Mouse (Mus musculus): ENCODE data around the gene Zcchc4. TPM values are rescaled to one million over a fixed set of nuclear protein-coding genes. Genes with fewer than 3 reads are reported as not detected.
A peak's percentile ranks its signal among the peaks of the same experiment; 100 is the strongest.

Zcchc4 gene
- polyA plus RNA-seq, 1 experiment from 2014 or later: 14.1 TPM

- Histone ChIP-seq H3K36me3 (ENCODE audit: control insufficient read depth, insufficient read depth, low read length) (peaks cover 4% of the 10 kb centered on the region; the same call in 1 of the 2 replicates), H3K4me3 (ENCODE audit: low read length) (no peak overlapping the region), H3K4me2 (ENCODE audit: low read depth, low read length) (peak overlapping the region; percentile 35; the same call in 1 of the 2 replicates), H3K4me1 (replicated peaks; ENCODE audit: control insufficient read depth, insufficient read depth, low read length) (no peaks in the 10 kb centered on the region), H3K9ac (ENCODE audit: low read length) (no peak overlapping the region), H3K9me3 (ENCODE audit: control insufficient read depth, low read length) (no peaks in the 10 kb centered on the region), H3K27me3 (ENCODE audit: control insufficient read depth, insufficient read depth, low read depth, low read length) (no peaks in the 10 kb centered on the region), H3K27ac (ENCODE audit: low read length) (no peak overlapping the region)
- ATAC-seq (ENCODE audit: low read depth): no peak
- 74% methylated on average over 2 of the region's 2 CpGs for WGBS
Measured at GRCm38 (mm10) chr5:52783957-52784356, 8.7 kb downstream of the Zcchc4 start.

DNA sequence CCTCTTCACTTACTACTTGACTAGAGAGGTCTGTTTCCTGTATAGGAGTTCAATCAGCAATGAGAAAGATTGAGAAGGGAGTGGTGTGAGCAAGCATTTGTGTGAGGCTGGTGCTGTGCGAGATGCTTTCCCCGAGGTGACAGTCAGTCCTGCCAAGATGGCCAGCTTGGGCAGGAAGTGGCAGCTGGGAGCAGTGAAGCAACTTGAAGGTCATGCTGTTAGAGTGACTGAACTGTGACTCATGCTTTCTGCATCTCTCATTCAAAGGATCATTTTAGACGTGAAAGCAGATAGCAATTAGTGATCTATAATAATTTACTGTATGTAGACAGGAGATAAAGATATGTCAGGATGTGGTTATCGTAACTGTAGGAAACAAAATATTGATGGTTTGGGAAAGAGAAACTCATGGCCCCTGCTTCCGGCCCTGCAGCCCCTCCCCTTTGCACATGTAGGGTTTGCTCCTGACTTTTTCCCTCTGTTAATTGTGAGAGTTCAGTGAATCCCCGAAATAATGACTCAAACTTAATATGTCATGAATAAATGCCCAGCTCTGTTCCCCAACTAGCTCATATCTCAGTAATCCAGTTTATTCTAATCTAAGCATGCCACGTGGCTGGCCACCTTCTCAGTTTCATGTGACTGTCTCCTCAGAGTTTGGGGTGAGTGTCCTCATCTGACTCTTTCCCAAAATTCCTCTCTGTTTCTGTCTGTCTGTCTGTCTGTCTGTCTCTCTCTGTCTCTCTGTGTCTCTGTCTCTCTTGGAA lies 11.5 kb downstream of the Zcchc4 start:
- Histone ChIP-seq H3K9ac (ENCODE audit: low read length) (no peak overlapping the region), H3K4me2 (ENCODE audit: low read depth, low read length) (no peak overlapping the region), H3K27me3 (ENCODE audit: control insufficient read depth, insufficient read depth, low read depth, low read length) (no peaks in the 10 kb centered on the region), H3K4me1 (replicated peaks; ENCODE audit: control insufficient read depth, insufficient read depth, low read length) (no peaks in the 10 kb centered on the region), H3K36me3 (ENCODE audit: control insufficient read depth, insufficient read depth, low read length) (peaks cover 4% of the 10 kb centered on the region; the same call in 1 of the 2 replicates), H3K4me3 (ENCODE audit: low read length) (no peak overlapping the region), H3K27ac (ENCODE audit: low read length) (no peak overlapping the region), H3K9me3 (ENCODE audit: control insufficient read depth, low read length) (no peaks in the 10 kb centered on the region)
- 73% methylated on average over 7 of the region's 7 CpGs for WGBS
- no peak for ATAC-seq (ENCODE audit: low read depth)

- Histone ChIP-seq H3K36me3 (ENCODE audit: control insufficient read depth, insufficient read depth, low read length) (peaks cover 10% of the 10 kb centered on the region), H3K4me1 (replicated peaks; ENCODE audit: control insufficient read depth, insufficient read depth, low read length) (no peaks in the 10 kb centered on the region), H3K27me3 (ENCODE audit: control insufficient read depth, insufficient read depth, low read depth, low read length) (no peaks in the 10 kb centered on the region), H3K27ac (ENCODE audit: low read length) (no peak overlapping the region), H3K9me3 (ENCODE audit: control insufficient read depth, low read length) (no peaks in the 10 kb centered on the region), H3K9ac (ENCODE audit: low read length) (no peak overlapping the region), H3K4me3 (ENCODE audit: low read length) (no peak overlapping the region), H3K4me2 (ENCODE audit: low read depth, low read length) (no peak overlapping the region)
- no peak for ATAC-seq (ENCODE audit: low read depth)
- WGBS: 90% methylated on average over 9 of the region's 9 CpGs
Measured at GRCm38 (mm10) chr5:52793230-52793629, 18.0 kb downstream of the Zcchc4 start.

- H3K27me3 ChIP-seq (ENCODE audit: control insufficient read depth, insufficient read depth, low read depth, low read length): no peaks in the 10 kb centered on the region
- no peak overlapping the region for H3K27ac ChIP-seq (ENCODE audit: low read length)
- H3K4me1 ChIP-seq (replicated peaks; ENCODE audit: control insufficient read depth, insufficient read depth, low read length): no peaks in the 10 kb centered on the region
- ATAC-seq (ENCODE audit: low read depth): no peak
- no peak overlapping the region for H3K9ac ChIP-seq (ENCODE audit: low read length)
- H3K9me3 ChIP-seq (ENCODE audit: control insufficient read depth, low read length): no peaks in the 10 kb centered on the region
- H3K4me3 ChIP-seq (ENCODE audit: low read length): no peak overlapping the region
- H3K36me3 ChIP-seq (ENCODE audit: control insufficient read depth, insufficient read depth, low read length): peaks cover 14% of the 10 kb centered on the region
- no peak overlapping the region for H3K4me2 ChIP-seq (ENCODE audit: low read depth, low read length)
- WGBS: 83% methylated on average over 9 of the region's 9 CpGs
Measured at GRCm38 (mm10) chr5:52794109-52794508, 18.9 kb downstream of the Zcchc4 start.

- Histone ChIP-seq H3K27ac (ENCODE audit: low read length) (no peak overlapping the region), H3K36me3 (ENCODE audit: control insufficient read depth, insufficient read depth, low read length) (peaks cover 16% of the 10 kb centered on the region), H3K27me3 (ENCODE audit: control insufficient read depth, insufficient read depth, low read depth, low read length) (no peaks in the 10 kb centered on the region), H3K4me2 (ENCODE audit: low read depth, low read length) (no peak overlapping the region), H3K9me3 (ENCODE audit: control insufficient read depth, low read length) (no peaks in the 10 kb centered on the region), H3K4me1 (replicated peaks; ENCODE audit: control insufficient read depth, insufficient read depth, low read length) (no peaks in the 10 kb centered on the region), H3K9ac (ENCODE audit: low read length) (no peak overlapping the region), H3K4me3 (ENCODE audit: low read length) (no peak overlapping the region)
- no peak for ATAC-seq (ENCODE audit: low read depth)
- 86% methylated on average over 12 of the region's 12 CpGs for WGBS
Measured at GRCm38 (mm10) chr5:52799274-52799985, 24.2 kb downstream of the Zcchc4 start.

DNA sequence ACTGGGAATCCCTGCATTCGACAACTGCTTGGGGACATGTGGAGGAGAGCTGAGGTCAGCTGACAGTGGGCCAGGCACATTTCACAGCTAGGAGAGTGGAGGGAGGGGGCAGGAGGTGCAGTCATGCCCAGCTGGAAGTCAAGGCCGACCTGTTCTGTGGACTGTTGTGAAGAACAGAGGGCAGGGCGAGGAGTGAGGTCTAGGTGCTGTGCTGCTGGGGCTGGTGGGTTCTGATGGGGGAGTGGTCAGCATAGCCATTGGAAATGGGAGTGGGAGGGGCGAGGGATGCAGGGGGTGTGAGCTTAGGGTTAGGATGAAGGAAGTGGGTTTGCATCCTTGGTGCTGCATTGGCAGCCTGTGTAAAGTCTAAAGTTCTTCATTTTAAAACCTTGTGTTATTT lies 30.6 kb downstream of the Zcchc4 start:
- Histone ChIP-seq H3K4me2 (ENCODE audit: low read depth, low read length) (no peak overlapping the region), H3K4me1 (replicated peaks; ENCODE audit: control insufficient read depth, insufficient read depth, low read length) (no peaks in the 10 kb centered on the region), H3K9ac (ENCODE audit: low read length) (no peak overlapping the region), H3K9me3 (ENCODE audit: control insufficient read depth, low read length) (no peaks in the 10 kb centered on the region), H3K27ac (ENCODE audit: low read length) (no peak overlapping the region), H3K27me3 (ENCODE audit: control insufficient read depth, insufficient read depth, low read depth, low read length) (no peaks in the 10 kb centered on the region), H3K4me3 (ENCODE audit: low read length) (no peak overlapping the region), H3K36me3 (ENCODE audit: control insufficient read depth, insufficient read depth, low read length) (peaks cover 11% of the 10 kb centered on the region)
- no peak for ATAC-seq (ENCODE audit: low read depth)
- WGBS: 73% methylated on average over 4 of the region's 4 CpGs

GRCm38 (mm10) chr5:52806349-52806748 lies 31.1 kb downstream of the Zcchc4 start:
- no peak overlapping the region for H3K27ac ChIP-seq (ENCODE audit: low read length)
- no peaks in the 10 kb centered on the region for H3K9me3 ChIP-seq (ENCODE audit: control insufficient read depth, low read length)
- H3K4me2 ChIP-seq (ENCODE audit: low read depth, low read length): no peak overlapping the region
- H3K4me1 ChIP-seq (replicated peaks; ENCODE audit: control insufficient read depth, insufficient read depth, low read length): no peaks in the 10 kb centered on the region
- H3K27me3 ChIP-seq (ENCODE audit: control insufficient read depth, insufficient read depth, low read depth, low read length): no peaks in the 10 kb centered on the region
- H3K9ac ChIP-seq (ENCODE audit: low read length): no peak overlapping the region
- peaks cover 11% of the 10 kb centered on the region for H3K36me3 ChIP-seq (ENCODE audit: control insufficient read depth, insufficient read depth, low read length)
- 71% methylated on average over 8 of the region's 8 CpGs for WGBS
- no peak for ATAC-seq (ENCODE audit: low read depth)
- no peak overlapping the region for H3K4me3 ChIP-seq (ENCODE audit: low read length)

GRCm38 (mm10) chr5:52807030-52807429 lies 31.8 kb downstream of the Zcchc4 start:
- H3K9ac ChIP-seq (ENCODE audit: low read length): no peak overlapping the region
- no peak overlapping the region for H3K27ac ChIP-seq (ENCODE audit: low read length)
- peaks cover 11% of the 10 kb centered on the region for H3K36me3 ChIP-seq (ENCODE audit: control insufficient read depth, insufficient read depth, low read length)
- H3K27me3 ChIP-seq (ENCODE audit: control insufficient read depth, insufficient read depth, low read depth, low read length): no peaks in the 10 kb centered on the region
- H3K4me3 ChIP-seq (ENCODE audit: low read length): no peak overlapping the region
- 83% methylated on average over 7 of the region's 7 CpGs for WGBS
- no peak for ATAC-seq (ENCODE audit: low read depth)
- H3K4me1 ChIP-seq (replicated peaks; ENCODE audit: control insufficient read depth, insufficient read depth, low read length): no peaks in the 10 kb centered on the region
- H3K4me2 ChIP-seq (ENCODE audit: low read depth, low read length): no peak overlapping the region
- H3K9me3 ChIP-seq (ENCODE audit: control insufficient read depth, low read length): no peaks in the 10 kb centered on the region

DNA sequence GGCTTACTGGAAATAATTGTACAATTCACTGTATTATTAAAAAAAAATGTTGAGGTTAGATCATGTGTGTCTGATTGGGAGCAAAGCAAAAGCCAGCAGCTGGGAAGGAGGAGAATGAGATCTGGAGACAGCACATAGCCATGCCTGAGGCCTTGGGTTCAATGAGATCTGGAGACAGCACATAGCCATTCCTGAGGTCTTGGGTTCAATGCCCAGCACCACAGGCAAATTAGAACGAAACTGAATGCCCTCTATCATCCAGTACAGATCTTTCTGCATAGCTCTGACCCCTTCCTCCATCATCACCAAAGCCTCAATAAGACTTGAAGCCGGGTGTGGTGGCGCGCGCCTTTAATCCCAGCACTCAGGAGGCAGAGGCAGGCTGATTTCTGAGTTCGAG lies 35.2 kb downstream of the Zcchc4 start:
- WGBS: 93% methylated on average over 6 of the region's 6 CpGs
- no peaks in the 10 kb centered on the region for H3K27me3 ChIP-seq (ENCODE audit: control insufficient read depth, insufficient read depth, low read depth, low read length)
- H3K9ac ChIP-seq (ENCODE audit: low read length): no peak overlapping the region
- H3K9me3 ChIP-seq (ENCODE audit: control insufficient read depth, low read length): no peaks in the 10 kb centered on the region
- no peaks in the 10 kb centered on the region for H3K4me1 ChIP-seq (replicated peaks; ENCODE audit: control insufficient read depth, insufficient read depth, low read length)
- ATAC-seq (ENCODE audit: low read depth): no peak
- no peak overlapping the region for H3K4me2 ChIP-seq (ENCODE audit: low read depth, low read length)
- H3K27ac ChIP-seq (ENCODE audit: low read length): no peak overlapping the region
- H3K4me3 ChIP-seq (ENCODE audit: low read length): no peak overlapping the region
- H3K36me3 ChIP-seq (ENCODE audit: control insufficient read depth, insufficient read depth, low read length): peaks cover 11% of the 10 kb centered on the region

Data from lung, embryonic 16.5 days (tissue).